Mouse (Mus musculus) urinary bladder, postnatal 36 days (tissue): ENCODE data around the gene Rabepk.
"Not testable (repeated sequence)": the region's sequence is repeated elsewhere in the genome, so short reads cannot be mapped to it uniquely, and the experiment has no call there.

ENCODE experiments used
- DNase-seq, 2 experiments: peaks; one replicate each; pipeline ENCODE4 v3.0.0; 2022; ENCODE audit warnings: low spot score in 2 of 2, mixed read lengths in 1 of 2

The Rabepk gene

DNA sequence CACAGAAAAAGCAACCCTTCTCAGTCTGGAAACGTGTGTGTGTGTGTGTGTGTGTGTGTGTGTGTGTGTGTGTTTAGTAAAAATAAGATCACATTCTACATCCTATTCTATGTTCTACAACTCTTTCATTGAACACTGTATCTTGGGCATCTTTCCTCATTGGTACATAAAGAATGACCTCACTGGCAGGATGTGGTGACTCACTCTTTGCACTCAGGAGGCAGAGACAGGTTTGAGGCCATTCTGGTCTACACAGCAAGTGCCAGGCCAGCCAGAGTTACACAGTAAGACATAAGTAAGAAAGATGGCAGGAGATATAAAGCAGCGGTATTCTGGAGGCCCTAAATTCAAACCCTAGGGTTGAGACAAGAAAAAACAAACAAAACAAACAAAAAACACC, 36.8 kb downstream of the Rabepk start:
- DNase-seq: no peak

DNA sequence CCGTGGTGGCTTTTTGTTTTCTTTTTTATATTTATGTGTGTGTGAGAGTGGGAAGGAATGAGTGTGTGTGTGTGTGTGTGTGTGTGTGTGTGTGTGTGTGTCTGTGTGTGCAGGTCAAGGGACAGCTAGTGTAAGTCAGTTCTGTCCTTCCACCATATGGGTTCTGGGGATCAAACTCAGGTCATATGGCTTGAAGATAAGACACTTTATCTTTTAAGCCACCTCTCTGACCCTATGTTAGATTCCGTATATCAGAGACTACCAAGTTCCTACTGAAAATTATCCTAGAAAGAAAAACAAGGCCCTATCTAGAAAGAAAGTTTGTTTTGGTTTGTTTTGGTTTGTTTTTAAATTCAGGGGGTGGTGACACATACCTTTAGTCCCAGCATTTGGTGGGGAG, 37.5 kb downstream of the Rabepk start:
- no peak for DNase-seq

DNA sequence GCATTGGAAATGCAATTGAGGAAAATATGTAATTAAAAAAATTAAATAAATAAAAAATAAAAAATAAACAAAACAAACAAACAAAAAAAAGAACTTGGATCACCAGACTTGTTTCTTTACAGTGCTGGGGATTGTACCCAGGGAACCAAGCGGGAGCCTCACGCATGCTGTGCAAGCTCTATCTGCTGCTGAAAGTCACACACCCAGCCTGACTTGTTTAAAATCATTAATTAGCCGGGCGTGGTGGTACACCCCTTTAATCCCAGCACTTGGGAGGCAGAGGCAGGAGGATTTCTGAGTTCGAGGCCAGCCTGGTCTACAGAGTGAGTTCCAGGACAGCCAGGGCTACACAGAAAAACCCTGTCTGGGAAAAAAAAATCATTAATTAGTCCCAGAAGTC, 38.4 kb downstream of the Rabepk start:
- DNase-seq: not testable (repeated sequence)

DNA sequence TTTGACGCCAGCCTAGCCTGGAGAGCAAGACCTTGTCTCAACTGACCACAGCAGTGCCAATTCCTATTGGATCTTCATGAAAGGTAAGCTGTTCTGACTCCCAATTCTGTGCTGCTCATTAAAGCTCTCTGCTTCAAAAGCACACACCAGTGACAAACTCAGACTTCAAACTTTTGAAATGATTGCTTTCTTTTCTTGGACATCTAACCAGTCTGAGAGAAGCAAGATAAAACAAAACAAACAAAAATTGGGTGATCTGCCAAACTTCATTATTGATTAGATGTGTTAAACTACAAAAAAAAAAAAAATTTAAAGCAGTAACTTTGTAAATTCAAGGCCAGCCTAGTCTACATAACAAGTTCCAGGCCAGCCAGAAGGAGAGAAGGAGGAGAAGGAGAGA, 42.4 kb downstream of the Rabepk start:
- no peak for DNase-seq

DNA sequence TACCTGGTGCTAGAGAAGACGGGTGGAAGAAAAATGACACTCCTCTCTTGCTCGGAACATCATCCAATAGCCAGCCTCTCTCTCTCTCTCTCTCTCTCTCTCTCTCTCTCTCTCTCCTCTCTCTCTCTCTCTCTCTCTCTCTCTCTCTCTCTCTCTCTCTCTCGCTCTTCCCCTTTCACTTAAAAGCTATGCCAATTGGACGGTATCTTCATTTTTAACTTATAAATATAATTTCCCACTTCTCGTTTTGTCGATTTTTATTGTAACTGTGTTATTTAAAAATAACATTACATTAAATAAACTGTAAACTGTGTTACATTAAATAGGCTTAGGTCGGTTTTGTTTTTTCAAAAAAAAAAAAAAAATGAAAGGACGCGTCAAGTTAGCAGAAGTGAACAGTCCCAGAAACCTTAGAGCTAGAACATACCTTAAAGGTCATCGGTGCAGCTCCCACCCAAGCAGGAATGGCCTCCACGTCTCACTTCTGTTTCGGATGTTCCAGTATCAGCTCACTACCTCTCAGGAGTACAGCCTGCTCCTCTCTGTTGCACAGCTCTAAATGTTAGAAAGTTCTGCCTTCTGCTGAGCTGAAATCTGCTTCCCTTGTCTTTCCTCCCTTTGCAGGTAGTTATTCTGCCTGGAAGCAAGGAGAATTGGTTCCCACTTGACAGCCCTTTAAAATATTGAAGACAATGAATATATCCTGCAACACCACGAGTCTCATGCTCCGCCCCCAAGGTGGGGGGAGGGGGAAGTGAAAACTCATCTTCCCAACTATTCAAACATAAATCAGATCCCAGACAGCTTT, 45.0 kb downstream of the Rabepk start, which contains the start of gene Gapvd1:
Gene Gapvd1, minus strand, starts transcription at position 682 of the 808 bp plus-strand sequence.
- DNase-seq: peak in 1 of 2 experiments; percentile 5

DNA sequence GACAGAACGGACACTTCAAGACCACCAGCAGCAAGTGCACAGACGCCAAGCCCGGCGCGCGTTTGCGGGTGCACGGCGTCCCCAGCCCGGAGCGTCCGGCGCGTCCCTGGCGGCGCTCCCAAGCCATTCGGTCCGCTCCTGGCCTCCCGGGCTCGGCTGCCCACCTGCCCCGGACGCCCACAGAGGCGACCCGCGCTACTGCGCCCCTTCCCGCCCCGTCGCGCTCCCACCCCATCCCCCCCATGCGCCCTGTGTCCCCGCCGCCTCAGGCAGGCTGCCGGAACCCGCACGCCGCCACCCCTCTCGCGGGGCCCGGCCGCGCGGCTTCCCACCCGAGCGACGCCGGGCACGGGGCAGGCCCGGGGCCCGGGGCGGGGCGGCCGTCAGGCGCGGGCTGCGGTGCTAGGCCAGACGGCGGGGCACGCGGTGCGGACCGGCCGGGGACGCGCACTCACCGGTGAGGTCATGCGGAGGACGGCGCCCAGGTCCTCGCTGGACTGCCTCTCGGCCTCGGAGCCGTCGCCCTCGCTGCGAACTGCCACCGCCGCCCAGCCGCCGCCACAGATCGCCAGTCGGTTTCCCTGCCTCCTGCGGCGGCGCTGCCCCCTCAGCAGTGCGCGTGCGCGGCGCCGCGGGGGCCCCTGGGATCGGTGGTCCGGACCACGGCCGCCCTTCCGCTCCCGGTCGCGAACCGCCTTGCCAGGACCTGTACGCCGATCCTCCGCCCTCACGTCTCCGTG, 45.7 kb downstream of the Rabepk start:
- peak; percentile 77 to 87 for DNase-seq

DNA sequence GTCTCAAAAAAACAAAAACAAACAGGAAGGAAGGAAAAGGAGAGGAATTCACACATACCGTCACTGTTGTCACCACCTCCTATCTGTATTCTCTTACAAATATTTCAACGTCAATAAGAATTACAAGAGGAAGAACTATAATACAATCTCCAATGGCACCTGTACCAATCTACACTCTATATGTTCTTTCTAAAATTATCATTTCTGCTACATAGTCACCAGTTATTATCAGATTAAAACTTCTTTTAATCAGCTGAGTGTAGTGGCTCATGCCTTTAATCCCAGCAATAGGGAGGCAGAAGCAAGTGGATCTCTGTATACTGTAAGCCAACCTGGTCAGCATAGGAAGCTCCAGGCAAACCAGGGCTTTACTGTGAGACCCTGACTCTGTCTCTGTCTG, 49.5 kb downstream of the Rabepk start:
- no peak for DNase-seq

DNA sequence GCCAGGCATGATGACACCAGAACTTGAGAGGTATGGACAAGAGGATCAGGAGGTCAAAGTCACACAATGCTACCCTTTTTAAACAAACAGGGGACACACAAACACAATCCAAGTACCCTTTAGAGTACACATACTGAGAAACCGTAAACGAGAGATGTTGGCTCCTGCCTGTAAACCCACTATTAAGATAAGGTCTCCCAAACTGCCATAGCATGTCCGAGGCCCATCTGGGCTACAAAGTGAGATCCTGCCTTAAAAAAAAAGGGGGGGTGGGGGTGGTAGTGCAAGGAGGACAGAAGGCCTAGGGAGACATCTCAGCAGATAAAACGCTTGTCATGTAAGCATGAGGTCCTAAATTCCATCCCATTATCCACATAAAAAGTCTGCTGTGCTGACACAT, 51.2 kb downstream of the Rabepk start:
- no peak for DNase-seq

DNA sequence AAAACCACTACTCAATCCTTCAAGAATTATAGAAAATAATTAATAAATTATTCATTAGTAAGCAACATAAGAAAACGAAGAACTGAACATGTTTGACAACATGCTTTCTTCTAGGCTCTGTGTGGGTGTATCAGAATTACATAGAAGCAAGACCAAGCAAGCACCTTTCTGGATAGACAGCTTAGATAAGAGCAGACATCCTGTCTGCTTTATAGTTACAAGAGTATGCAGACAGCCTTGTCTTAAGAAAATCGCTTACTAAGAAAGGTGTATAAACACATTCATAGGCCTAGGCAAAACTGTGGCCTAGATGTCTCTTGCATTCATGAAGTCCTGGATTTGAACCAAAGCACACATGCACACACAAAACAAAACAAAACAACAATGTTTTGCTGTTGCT, 54.0 kb downstream of the Rabepk start:
- no peak for DNase-seq

DNA sequence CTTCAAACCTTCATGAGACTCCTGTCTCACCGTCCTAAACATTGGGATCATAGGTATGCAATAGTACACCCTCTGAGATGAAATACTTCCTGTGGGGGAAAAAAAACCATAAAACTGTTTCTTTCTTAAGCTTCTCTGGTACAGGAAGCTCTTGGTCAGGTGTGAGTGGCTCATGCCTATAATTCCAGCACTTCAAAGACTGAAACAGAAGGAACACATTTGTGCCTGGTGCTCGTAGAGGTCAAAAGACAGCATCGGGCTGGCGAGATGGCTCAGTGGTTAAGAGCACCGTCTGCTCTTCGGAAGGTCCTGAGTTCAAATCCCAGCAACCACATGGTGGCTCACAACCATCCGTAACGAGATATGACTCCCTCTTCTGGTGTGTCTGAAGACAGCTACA, 55.2 kb downstream of the Rabepk start:
- no peak for DNase-seq

DNA sequence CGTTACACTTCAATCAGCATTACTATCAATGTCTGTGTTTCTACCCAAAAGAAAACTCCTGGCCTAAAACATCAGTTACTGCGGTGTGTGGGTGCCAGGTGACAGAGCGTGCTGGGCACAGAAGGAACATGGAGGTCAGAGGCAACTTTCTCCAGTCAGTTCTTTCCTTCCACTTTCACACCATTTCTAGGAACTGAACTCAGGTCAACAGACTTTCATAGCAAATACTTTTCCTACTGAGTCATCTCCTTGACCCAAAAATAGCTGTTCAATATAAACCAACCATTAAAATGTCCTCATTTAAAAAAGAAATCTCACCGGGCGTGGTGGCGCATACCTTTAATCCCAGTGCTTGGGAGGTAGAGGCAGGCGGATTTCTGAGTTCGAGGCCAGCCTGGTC, 57.0 kb downstream of the Rabepk start:
- no peak for DNase-seq

DNA sequence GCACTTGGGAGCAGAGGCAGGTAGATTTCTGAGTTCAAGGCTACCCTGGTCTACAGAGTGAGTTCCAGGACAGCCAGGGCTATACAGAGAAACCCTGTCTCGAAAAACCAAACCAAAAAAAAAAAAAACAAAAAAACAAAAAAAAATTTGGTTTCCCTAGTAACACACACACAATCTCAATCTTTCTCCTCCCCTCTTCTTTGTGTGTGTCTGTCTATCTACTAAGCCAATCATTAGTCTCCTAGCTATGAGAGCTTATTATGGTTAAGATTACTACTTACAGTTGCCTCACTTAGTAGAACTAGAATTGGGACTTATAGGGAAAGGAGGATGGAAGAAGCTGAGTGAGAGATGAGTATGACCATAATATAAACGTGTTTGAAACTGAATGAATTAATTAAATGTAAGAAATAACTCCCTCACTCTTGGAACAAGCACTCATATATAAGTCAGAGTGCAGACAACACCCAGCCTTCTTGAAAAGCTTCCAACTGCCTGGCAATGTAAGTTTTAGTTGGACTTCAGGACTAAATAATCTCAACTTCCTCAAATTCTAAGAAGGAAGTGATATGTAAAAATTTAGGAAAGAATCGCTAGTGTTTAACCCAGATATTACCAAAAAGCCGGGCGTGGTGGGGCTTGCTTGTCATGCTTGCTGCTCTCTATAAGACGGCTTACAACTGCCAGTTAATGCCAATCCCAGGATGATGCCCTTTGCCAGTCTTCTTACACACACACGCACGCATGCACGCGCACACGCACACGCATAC, 58.1 kb downstream of the Rabepk start:
- no peak for DNase-seq

DNA sequence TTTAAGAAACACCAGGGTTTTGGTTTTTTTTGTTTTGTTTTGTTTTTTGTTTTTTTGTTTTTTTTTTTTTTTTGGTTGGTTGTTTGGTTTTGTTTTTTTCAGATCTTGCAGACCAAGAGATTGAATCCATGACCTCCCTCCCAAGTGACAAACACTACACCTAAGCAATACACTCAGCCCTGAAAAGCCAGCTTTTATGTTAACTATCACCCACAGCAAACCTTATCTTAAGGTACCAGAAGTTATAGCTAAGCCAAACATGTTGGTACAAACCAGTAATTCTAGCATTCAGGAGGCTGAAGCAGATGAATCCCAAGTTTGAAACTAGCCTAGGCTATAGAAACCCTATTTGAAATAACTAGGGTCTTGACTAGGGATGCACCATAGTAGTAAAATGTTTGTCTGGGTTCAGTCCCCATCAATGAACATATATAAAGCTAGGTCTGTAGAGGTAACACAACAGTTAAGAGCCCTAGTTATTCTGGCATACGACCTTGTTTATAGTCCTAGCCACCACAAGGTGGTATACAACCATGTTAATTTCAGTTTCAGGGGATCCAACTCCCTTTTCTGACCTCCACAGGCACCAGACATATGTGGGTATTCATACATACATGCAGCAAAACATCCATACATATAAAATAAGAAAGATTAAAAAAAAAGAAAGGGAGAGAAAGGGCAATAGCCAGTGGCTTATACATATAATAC, 59.9 kb downstream of the Rabepk start:
- no peak for DNase-seq

DNA sequence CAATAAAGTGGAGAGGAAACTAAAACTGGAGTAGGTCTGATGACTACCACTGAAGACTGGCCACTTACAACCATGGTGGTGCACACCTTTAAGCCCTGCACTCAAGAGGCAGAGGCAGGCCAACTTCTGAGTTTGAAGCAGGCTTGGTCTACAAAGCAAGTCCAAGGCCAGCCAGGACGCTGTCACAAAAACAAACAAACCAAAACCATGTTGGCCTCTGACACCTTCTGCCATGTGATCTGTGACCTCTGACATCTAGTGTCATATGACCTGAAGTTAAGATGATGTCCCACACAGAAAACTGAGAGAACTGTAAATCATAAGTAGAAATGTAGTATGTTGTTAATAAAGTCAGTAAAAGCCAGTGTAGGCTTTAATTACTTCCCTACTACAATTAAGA, 61.8 kb downstream of the Rabepk start:
- no peak for DNase-seq

DNA sequence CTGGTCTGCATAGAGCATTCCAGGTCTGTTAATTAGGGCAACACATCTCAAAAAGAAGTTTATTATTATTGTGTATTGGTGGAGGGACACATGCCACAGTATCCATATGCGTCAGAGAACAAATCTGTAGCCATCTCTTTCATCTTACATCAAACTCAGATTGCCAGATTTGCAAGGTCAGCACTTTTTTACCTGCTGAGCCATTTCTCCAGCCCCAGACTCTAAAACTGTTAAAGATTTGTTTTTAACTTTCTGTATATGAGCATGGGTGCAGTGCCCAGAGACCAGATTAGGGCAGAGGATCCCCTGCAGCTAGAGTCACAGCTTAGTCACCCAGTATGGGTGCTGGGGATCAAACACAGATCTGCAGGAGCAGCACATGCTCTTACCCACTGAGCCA, 63.1 kb downstream of the Rabepk start:
- no peak for DNase-seq
